ENCODE assay signal across 14 mouse cellular contexts in genomic region chr5:129909591-129909990, GRCm38 (mm10). TPM values are rescaled to one million over a fixed set of nuclear protein-coding genes. Genes with fewer than 3 reads are reported as not detected.
DNase-seq lines count a peak whose midpoint lies in the region; ATAC-seq lines count a peak whose summit lies in the region.
"Had no signal": no experiment of that assay in that cellular context is flagged by ENCODE, and none has a peak within 500 bp of the region (broad histone marks: within the 10 kb centered on the region; RNA-seq: fewer than 3 reads in every experiment).

No protein-coding gene starts in this region.

- WGBS in hindbrain, embryonic 13.5 days: 84% methylated on average over 7 of the region's 7 CpGs
- WGBS in hindbrain, embryonic 11.5 days: 79% methylated on average over 7 of the region's 7 CpGs
- WGBS in neural tube, embryonic 11.5 days: 81% methylated on average over 7 of the region's 7 CpGs
- 86% methylated on average over 7 of the region's 7 CpGs for WGBS in hindbrain, embryonic 14.5 days

- H3K4me1 ChIP-seq in hindbrain, embryonic 13.5 days (replicated peaks): peaks cover 13% of the 10 kb centered on the region
- no peaks in the 10 kb centered on the region for H3K4me1 ChIP-seq in hindbrain, embryonic 11.5 days (replicated peaks; ENCODE audit: control insufficient read depth, insufficient read depth, low read length)
- H3K4me1 ChIP-seq in neural tube, embryonic 11.5 days (ENCODE audit: control insufficient read depth, insufficient read depth, low read length): no peaks in the 10 kb centered on the region
- H3K4me1 ChIP-seq in hindbrain, embryonic 14.5 days (replicated peaks; ENCODE audit: control insufficient read depth, insufficient read depth, low read length): peaks cover 5% of the 10 kb centered on the region; the same call in 1 of the 2 replicates

- H3K36me3 ChIP-seq in hindbrain, embryonic 13.5 days: 0 out of 2 replicates have a peak, but pooled peaks cover 4% of the 10 kb centered on the region
- H3K36me3 ChIP-seq in hindbrain, embryonic 11.5 days (ENCODE audit: control insufficient read depth, insufficient read depth, low read length): no peaks in the 10 kb centered on the region
- H3K36me3 ChIP-seq in neural tube, embryonic 11.5 days (ENCODE audit: control insufficient read depth, insufficient read depth, low read length): no peaks in the 10 kb centered on the region
- no peaks in the 10 kb centered on the region for H3K36me3 ChIP-seq in hindbrain, embryonic 14.5 days (replicated peaks; ENCODE audit: control insufficient read depth, insufficient read depth)
- H3K36me3 ChIP-seq: neural tube, embryonic 12.5 days had no signal

- H3K27ac ChIP-seq in hindbrain, embryonic 13.5 days: peak overlapping the region; percentile 98; the same call in 1 of the 2 replicates
- H3K27ac ChIP-seq in hindbrain, embryonic 11.5 days (ENCODE audit: low read depth, low read length): no peak overlapping the region
- H3K27ac ChIP-seq in neural tube, embryonic 11.5 days (ENCODE audit: low read depth, low read length): no peak overlapping the region
- no peak overlapping the region for H3K27ac ChIP-seq in hindbrain, embryonic 14.5 days
- H3K27ac ChIP-seq: liver, embryonic 14.5 days had no signal

- H3K9ac ChIP-seq in hindbrain, embryonic 13.5 days: no peak overlapping the region
- H3K9ac ChIP-seq in hindbrain, embryonic 11.5 days (ENCODE audit: low read depth, low read length): no peak overlapping the region
- H3K9ac ChIP-seq in neural tube, embryonic 11.5 days (ENCODE audit: low read length): no peak overlapping the region
- no peak overlapping the region for H3K9ac ChIP-seq in hindbrain, embryonic 14.5 days

- intact Hi-C loops in left cerebral cortex, postnatal 14 days (cut with DNase I): no loop called here

- H3K9me3 ChIP-seq in hindbrain, embryonic 13.5 days: no peaks in the 10 kb centered on the region
- H3K9me3 ChIP-seq in hindbrain, embryonic 11.5 days (ENCODE audit: control insufficient read depth, low read length): no peaks in the 10 kb centered on the region
- H3K9me3 ChIP-seq in neural tube, embryonic 11.5 days (ENCODE audit: control insufficient read depth, low read length): no peaks in the 10 kb centered on the region
- no peaks in the 10 kb centered on the region for H3K9me3 ChIP-seq in hindbrain, embryonic 14.5 days (ENCODE audit: control insufficient read depth, low read length)
- H3K9me3 ChIP-seq: neural tube, embryonic 12.5 days had no signal

- no peak for ATAC-seq in hindbrain, embryonic 13.5 days (ENCODE audit: low FRiP score)
- no peak for ATAC-seq in hindbrain, embryonic 11.5 days (ENCODE audit: low FRiP score)
- no peak for ATAC-seq in neural tube, embryonic 11.5 days (ENCODE audit: insufficient read depth, low FRiP score, low TSS enrichment)
- no peak for ATAC-seq in hindbrain, embryonic 14.5 days (ENCODE audit: low FRiP score)

- H3K4me3 ChIP-seq in hindbrain, embryonic 13.5 days: no peak overlapping the region
- H3K4me3 ChIP-seq in hindbrain, embryonic 11.5 days (ENCODE audit: low read depth, low read length): no peak overlapping the region
- H3K4me3 ChIP-seq in neural tube, embryonic 11.5 days (ENCODE audit: low read depth, low read length): no peak overlapping the region
- no peak overlapping the region for H3K4me3 ChIP-seq in hindbrain, embryonic 14.5 days (replicated peaks; ENCODE audit: low read length)

- H3K27me3 ChIP-seq in hindbrain, embryonic 13.5 days: no peaks in the 10 kb centered on the region
- no peaks in the 10 kb centered on the region for H3K27me3 ChIP-seq in hindbrain, embryonic 11.5 days (ENCODE audit: control insufficient read depth, insufficient read depth, low read length)
- no peaks in the 10 kb centered on the region for H3K27me3 ChIP-seq in neural tube, embryonic 11.5 days (ENCODE audit: control insufficient read depth, insufficient read depth, low read length)
- H3K27me3 ChIP-seq in hindbrain, embryonic 14.5 days (ENCODE audit: control insufficient read depth, insufficient read depth, low read length): no peaks in the 10 kb centered on the region
- H3K27me3 ChIP-seq: neural tube, embryonic 12.5 days had no signal

- DNase-seq in hindbrain, embryonic 11.5 days (ENCODE audit: low spot score): no peak
- no peak for DNase-seq in neural tube, embryonic 11.5 days (ENCODE audit: low spot score)
- DNase-seq in neural tube, embryonic 10.5 days (ENCODE audit: extremely low spot score, low spot score): no peak
- DNase-seq in hindbrain, embryonic 14.5 days (ENCODE audit: low spot score): no peak
- no peak for DNase-seq in retina, embryonic 14.5 days (ENCODE audit: low spot score)
- DNase-seq in left cerebral cortex, postnatal 14 days (ENCODE audit: low spot score in 2 of 2): no peak
- DNase-seq: cerebellum, adult 18-20 months; heart, postnatal 10 days; kidney, adult 2 months; right cerebral cortex, adult 18-20 months; thymus, postnatal 14 days had no signal

- H3K4me2 ChIP-seq in hindbrain, embryonic 13.5 days: no peak overlapping the region
- no peak overlapping the region for H3K4me2 ChIP-seq in hindbrain, embryonic 11.5 days (replicated peaks; ENCODE audit: low read depth, low read length)
- H3K4me2 ChIP-seq in neural tube, embryonic 11.5 days (ENCODE audit: low read depth): 0 out of 2 replicates have a peak overlapping the region, but pooled peaks have one; percentile 68
- peak overlapping the region; percentile 70; the same call in 1 of the 2 replicates for H3K4me2 ChIP-seq in hindbrain, embryonic 14.5 days (replicated peaks)

RNA-seq across cellular contexts. Expression of gene Nupr1l, which starts 1.3 kb away (rescaled TPM):
- 7.4 and 7.7 TPM in 2 replicates for polyA plus RNA-seq in hindbrain, embryonic 13.5 days (2015; fragmentation: Nextera tagmentation; extraction: Ambion mirVana)
- polyA plus RNA-seq in hindbrain, embryonic 11.5 days (2014; fragmentation: Nextera tagmentation; extraction: Ambion mirVana): 5.1 and 5.7 TPM in 2 replicates
- 2.3 and 2.9 TPM in 2 replicates for polyA plus RNA-seq in neural tube, embryonic 11.5 days (2014; fragmentation: Nextera tagmentation; extraction: Ambion mirVana)
- polyA plus RNA-seq in hindbrain, embryonic 14.5 days (2014; fragmentation: Nextera tagmentation; extraction: Ambion mirVana): 3.4 and 3.8 TPM in 2 replicates
- 1 to 10 TPM; 1.8 to 3.4 TPM for total RNA-seq in left cerebral cortex, postnatal 14 days (2021)

RNA-seq across cellular contexts. Expression of gene Phkg1, which starts 11.2 kb away (rescaled TPM):
- 0.30 and 0.40 TPM in 2 replicates for polyA plus RNA-seq in hindbrain, embryonic 13.5 days (2015; fragmentation: Nextera tagmentation; extraction: Ambion mirVana)
- 0.07 and 0.14 TPM in 2 replicates for polyA plus RNA-seq in hindbrain, embryonic 11.5 days (2014; fragmentation: Nextera tagmentation; extraction: Ambion mirVana)
- polyA plus RNA-seq in neural tube, embryonic 11.5 days (2014; fragmentation: Nextera tagmentation; extraction: Ambion mirVana): 0.24 TPM in 1 of 2 replicates, not detected in the other
- polyA plus RNA-seq in hindbrain, embryonic 14.5 days (2014; fragmentation: Nextera tagmentation; extraction: Ambion mirVana): 0.13 and 0.72 TPM in 2 replicates
- 10 to 100 TPM; 10.5 to 10.9 TPM for total RNA-seq in left cerebral cortex, postnatal 14 days (2021)

RNA-seq across cellular contexts. Expression of gene Zbed5, which starts 14.1 kb away (rescaled TPM):
- 14.6 and 15.1 TPM in 2 replicates for polyA plus RNA-seq in hindbrain, embryonic 13.5 days (2015; fragmentation: Nextera tagmentation; extraction: Ambion mirVana)
- 8.2 and 9.2 TPM in 2 replicates for polyA plus RNA-seq in hindbrain, embryonic 11.5 days (2014; fragmentation: Nextera tagmentation; extraction: Ambion mirVana)
- polyA plus RNA-seq in neural tube, embryonic 11.5 days (2014; fragmentation: Nextera tagmentation; extraction: Ambion mirVana): 8.8 and 10.0 TPM in 2 replicates
- 16.4 and 17.0 TPM in 2 replicates for polyA plus RNA-seq in hindbrain, embryonic 14.5 days (2014; fragmentation: Nextera tagmentation; extraction: Ambion mirVana)
- total RNA-seq in left cerebral cortex, postnatal 14 days (2021): 1 to 10 TPM; 4.0 to 4.4 TPM

RNA-seq across cellular contexts. Expression of gene Chchd2, which starts 22.3 kb away (rescaled TPM):
- polyA plus RNA-seq in hindbrain, embryonic 13.5 days (2015; fragmentation: Nextera tagmentation; extraction: Ambion mirVana): 858 and 885 TPM in 2 replicates
- 935 and 992 TPM in 2 replicates for polyA plus RNA-seq in hindbrain, embryonic 11.5 days (2014; fragmentation: Nextera tagmentation; extraction: Ambion mirVana)
- polyA plus RNA-seq in neural tube, embryonic 11.5 days (2014; fragmentation: Nextera tagmentation; extraction: Ambion mirVana): 988 and 1,013 TPM in 2 replicates
- 704 and 793 TPM in 2 replicates for polyA plus RNA-seq in hindbrain, embryonic 14.5 days (2014; fragmentation: Nextera tagmentation; extraction: Ambion mirVana)
- 100 to 1,000 TPM; 413 to 428 TPM for total RNA-seq in left cerebral cortex, postnatal 14 days (2021)

RNA-seq across cellular contexts. Expression of gene Vkorc1l1, which starts 32.2 kb away (rescaled TPM):
- 31.1 and 32.5 TPM in 2 replicates for polyA plus RNA-seq in hindbrain, embryonic 13.5 days (2015; fragmentation: Nextera tagmentation; extraction: Ambion mirVana)
- polyA plus RNA-seq in hindbrain, embryonic 11.5 days (2014; fragmentation: Nextera tagmentation; extraction: Ambion mirVana): 28.5 and 34.1 TPM in 2 replicates
- 31.3 and 32.2 TPM in 2 replicates for polyA plus RNA-seq in neural tube, embryonic 11.5 days (2014; fragmentation: Nextera tagmentation; extraction: Ambion mirVana)
- polyA plus RNA-seq in hindbrain, embryonic 14.5 days (2014; fragmentation: Nextera tagmentation; extraction: Ambion mirVana): 32.4 and 37.6 TPM in 2 replicates
- total RNA-seq in left cerebral cortex, postnatal 14 days (2021): 10 to 100 TPM; 48.6 to 53.5 TPM

Comparison
In these comparisons a context has a peak if more than half of its experiments do, and no peak if none do; other contexts are left out.
1. H3K4me2 ChIP-seq: peak in neural tube, embryonic 11.5 days (single experiment) and hindbrain, embryonic 14.5 days (single experiment); none in hindbrain, embryonic 13.5 days (single experiment) and hindbrain, embryonic 11.5 days (single experiment).